Mouse (Mus musculus): Measurements from ENCODE around the gene Olfr90.
A peak's percentile ranks its signal among the peaks of the same experiment; 100 is the strongest.
"Not testable (repeated sequence)": the region's sequence is repeated elsewhere in the genome, so short reads cannot be mapped to it uniquely, and the experiment has no call there.

The Olfr90 gene

DNA sequence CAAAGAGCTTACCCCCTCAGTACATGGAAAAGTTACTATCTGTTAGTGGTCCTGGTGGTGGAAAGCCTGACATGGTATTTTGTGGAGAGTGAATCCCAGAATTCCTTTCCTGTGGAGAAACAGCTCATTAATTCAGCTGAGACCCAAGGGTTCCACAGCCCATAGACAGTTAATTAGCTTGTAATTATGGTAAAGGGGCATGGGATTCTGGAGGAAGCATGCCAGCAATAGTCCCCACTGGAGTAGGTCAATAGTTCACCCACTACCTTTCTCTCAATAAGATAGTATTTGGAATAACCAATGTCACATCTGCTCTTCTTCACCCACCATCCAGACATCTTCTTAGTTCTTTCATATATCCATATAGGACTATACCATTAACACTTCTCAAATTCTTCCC is at the start of gene Olfr90:
Gene Olfr90 (minus strand): TSS at position 101 of the 400 bp plus-strand sequence.
- no peak for DNase-seq

DNA sequence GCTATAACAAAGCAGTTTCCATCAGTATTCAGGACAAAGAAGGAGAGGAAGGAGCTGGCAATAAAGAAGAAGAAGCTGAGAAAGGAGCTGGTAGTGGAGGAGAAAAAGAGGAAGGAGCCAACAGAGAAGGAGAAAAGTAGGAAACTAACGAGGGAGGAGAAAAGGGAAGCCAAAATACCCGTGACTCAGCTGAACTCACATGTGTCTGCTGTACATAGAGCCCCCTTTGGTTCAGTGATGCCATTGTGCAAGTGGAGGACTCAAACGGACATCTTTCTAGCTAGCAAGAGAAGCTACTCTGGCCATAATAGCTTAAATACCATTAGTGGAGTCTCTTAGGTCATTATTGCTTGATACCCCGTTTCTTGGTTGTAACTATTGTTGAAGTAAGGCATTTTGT is 43.1 kb upstream of the Olfr90 start:
- DNase-seq = not testable (repeated sequence)

DNA sequence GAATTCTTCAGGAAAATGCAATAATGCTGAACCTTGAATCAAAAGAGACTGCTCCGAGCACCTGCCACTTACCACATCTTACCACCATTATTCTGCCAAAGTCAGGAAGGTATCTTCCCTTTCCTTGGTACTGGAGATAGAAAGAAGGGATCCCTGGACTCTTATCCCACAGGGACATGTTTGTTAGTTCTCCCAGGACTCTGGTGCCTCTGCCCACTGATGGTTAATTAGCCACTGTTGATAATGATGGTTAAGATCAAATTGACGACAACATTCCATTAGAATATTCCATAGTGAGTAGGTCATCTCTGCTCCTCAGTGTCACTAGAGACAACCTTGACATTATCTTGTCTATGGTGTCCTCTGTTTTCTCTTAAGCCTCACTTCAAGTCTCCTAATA is 31.7 kb upstream of the Olfr90 start, which contains the start of gene Olfr92:
Gene Olfr92 (minus strand): TSS at position 101 of the 400 bp plus-strand sequence.
- no peak for DNase-seq

- no peak for DNase-seq
These were observed 9.9 kb upstream of the Olfr90 start, which contains the start of gene Olfr91 for GRCm38 (mm10) chr17:37098178-37098577. Gene Olfr91, minus strand, starts transcription at chr17:37098278.

DNA sequence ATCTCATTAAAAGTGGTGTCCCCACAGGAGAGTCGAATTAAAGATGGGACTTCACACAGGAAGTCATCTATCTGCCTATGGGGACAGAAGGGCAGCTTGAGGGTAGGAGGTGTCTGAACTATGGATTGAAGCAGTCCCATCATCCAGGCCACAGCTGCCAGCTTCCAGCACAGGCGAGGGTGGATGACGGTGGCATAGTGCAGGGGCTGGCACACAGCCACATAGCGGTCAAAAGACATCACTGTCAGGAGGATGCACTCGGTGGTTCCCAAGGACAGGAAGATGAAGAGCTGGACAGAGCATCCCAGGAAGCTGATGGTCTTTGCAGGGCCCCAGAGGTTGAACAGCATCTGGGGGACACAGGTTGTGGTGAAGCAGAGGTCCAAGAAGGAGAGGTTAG is 5.0 kb upstream of the Olfr90 start:
- no peak for DNase-seq

DNA sequence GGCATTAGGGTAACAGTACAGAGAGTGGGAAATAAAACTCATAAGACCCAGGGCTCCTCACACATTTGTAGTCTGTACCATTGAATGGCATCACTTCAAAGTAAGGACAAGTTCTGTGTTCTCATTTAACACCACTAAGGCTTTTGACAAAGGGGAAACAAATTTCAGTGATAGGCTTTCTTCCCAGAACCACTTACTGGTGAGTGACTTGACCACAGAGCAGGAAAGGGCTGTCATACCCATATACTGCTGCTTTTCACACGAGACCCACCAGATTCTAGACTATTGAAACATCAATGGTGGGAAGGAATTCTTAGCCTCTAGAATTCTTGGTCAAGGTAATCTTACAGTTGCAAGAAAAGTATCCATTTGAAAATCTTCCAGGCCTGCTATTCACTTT is 3.9 kb upstream of the Olfr90 start:
- no peak for DNase-seq

DNA sequence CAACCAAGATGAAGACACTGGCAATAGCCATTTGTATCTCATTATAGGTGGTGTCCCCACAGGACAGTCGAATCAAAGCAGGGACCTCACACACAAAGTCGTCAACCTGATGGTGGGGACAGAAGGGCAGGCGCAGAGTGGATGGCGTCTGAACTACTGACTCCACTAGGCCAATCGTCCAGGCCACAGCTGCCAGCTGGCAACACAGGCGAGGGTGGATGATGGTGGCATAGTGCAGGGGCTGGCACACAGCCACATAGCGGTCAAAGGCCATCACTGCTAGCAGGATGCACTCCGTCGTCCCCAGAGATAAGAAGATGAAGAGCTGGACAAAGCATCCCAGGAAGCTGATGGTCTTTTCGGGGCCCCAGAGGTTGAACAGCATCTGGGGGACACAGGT is 2.8 kb downstream of the Olfr90 start:
- no peak for DNase-seq

- DNase-seq = no peak
These were observed 3.7 kb downstream of the Olfr90 start for GRCm38 (mm10) chr17:37084632-37085031.

GRCm38 (mm10) chr17:37083327-37083726 is 5.0 kb downstream of the Olfr90 start:
- DNase-seq = peak; percentile 78

GRCm38 (mm10) chr17:37081659-37082058 is 6.6 kb downstream of the Olfr90 start:
- DNase-seq = no peak

DNA sequence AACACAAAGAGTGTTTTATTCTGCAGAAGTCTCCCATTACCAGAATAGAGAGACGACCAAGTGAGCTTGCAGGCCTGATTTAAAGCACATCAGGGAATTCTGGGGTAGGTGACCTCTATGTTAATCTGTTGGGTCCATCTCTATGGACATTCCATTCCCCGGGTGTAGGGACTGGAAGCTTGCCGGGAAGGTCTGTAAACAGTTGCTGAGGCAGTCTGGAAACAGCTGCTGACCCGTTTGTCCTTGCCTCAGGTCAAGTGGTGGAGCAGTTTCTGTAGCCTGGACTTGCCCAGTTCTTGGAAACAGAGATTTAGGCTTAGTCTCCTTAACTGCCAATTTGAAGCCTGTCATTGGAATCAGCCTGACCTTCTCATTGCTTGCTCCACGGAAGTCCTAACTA is 8.2 kb downstream of the Olfr90 start:
- peak; percentile 50 for DNase-seq

DNA sequence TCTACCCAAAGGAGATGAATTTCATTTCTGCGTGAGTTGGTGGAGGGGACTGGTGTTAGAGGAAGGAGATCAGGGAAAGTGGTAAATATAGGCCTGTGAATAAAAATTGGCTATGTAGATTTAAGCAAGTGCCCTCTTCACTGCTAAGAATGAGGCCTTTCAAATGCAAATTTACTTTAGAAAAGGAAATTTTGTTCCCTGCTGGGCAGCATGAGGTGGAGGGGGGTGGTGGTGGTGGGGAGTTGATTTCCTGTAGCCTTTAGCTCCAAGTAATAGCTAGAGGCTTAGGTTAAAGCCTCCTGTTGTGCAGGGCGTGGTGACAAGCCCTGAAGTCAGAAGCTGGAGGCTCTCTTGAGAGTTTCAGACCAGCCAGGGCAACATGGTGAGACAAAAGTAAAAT is 9.3 kb downstream of the Olfr90 start:
- DNase-seq = no peak

GRCm38 (mm10) chr17:37078193-37078592 is 10.1 kb downstream of the Olfr90 start:
- DNase-seq = no peak

DNA sequence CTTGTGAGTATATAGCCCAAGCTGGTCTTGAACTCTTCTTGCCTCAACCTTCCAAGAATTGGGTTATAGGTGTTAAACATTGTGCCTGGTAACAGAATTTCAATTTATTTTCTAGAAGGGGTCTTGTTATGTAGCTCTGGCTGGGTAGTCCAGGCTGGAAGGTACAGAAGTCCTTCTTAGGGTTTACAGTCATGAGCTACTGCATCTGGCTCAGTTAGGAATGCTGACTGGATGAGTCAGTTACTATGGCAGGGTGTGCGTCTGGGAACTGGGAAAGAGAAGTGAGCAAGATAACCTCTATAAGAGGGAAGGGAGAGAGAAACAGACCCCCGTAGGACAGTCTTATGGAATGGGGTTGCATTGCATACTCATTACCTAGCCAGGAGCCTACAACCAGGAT is 12.5 kb downstream of the Olfr90 start:
- DNase-seq = no peak

DNA sequence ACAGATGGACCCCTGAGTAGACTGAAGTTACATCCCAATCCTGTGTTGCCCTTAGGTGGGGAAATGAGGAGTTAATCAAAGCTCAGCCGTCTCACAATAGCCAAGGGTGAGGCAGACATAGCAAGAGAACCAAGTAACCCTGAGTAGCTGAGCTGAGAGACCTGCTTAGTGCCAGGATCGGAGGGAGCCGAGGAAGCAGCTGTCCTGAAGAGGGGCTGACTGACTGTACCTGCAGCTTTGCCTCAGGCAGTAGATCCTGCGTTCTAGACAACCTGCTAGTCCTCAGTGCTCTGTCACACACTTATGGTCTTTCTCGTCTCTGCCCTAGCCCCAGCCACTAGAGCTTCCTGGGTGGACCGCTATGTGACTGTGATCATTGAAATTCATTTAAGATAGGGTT is 13.1 kb downstream of the Olfr90 start:
- no peak for DNase-seq

GRCm38 (mm10) chr17:37072730-37073276 is 15.5 kb downstream of the Olfr90 start:
- DNase-seq = no peak

DNA sequence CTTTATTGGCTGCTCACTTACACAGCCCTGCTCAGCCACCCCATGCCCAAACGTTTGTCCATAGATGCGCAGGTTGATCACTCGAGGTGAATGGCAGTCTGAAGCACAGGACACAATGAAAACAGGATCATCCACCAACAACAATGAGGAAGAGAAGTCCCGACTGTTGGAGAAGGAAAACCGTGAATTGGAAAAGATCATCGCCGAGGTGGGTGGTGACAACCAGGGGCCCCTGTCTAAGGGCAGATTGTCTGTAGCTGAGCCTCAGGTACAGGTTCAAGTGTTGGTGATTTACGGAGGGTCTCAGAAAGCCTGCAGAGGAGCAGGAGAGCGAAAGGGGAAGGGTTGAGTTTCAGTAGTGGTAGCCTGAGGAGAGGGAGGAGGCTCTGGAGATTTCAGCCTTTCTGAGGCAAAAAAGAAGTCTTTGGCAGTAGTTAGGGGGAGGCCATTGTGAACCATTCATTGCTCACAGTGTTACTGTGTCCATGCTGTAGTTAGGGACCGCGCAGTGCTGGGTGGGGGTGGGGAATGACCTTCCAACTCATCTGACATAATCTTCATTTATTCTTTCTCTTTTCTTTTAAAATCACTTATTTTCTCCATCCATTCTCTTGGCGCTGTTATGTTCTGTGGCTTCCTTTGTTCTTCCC is 16.1 kb downstream of the Olfr90 start:
- DNase-seq = no peak

DNA sequence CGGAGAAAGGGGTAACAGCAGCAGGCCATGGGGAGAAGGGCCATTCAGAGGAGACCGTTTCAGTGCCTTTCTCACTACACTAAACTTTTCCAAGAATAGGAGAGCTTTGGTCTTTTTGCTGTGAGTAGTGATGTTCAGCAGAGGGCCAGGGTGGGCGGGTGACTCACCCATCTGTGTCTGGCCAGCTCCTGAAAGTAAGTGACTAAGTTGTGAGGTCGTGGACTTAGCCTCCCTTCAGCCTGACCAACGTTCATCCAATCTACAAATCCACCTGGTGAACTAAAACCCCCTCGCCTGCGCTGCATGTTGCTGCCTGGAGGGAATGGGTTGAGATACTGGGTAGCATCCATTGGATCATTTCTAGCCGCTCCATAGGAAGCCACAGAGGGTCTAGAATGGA is 18.2 kb downstream of the Olfr90 start:
- no peak for DNase-seq

GRCm38 (mm10) chr17:37067861-37068260 is 20.4 kb downstream of the Olfr90 start:
- no peak for DNase-seq

GRCm38 (mm10) chr17:37065993-37066392 is 22.3 kb downstream of the Olfr90 start:
- DNase-seq = no peak

DNA sequence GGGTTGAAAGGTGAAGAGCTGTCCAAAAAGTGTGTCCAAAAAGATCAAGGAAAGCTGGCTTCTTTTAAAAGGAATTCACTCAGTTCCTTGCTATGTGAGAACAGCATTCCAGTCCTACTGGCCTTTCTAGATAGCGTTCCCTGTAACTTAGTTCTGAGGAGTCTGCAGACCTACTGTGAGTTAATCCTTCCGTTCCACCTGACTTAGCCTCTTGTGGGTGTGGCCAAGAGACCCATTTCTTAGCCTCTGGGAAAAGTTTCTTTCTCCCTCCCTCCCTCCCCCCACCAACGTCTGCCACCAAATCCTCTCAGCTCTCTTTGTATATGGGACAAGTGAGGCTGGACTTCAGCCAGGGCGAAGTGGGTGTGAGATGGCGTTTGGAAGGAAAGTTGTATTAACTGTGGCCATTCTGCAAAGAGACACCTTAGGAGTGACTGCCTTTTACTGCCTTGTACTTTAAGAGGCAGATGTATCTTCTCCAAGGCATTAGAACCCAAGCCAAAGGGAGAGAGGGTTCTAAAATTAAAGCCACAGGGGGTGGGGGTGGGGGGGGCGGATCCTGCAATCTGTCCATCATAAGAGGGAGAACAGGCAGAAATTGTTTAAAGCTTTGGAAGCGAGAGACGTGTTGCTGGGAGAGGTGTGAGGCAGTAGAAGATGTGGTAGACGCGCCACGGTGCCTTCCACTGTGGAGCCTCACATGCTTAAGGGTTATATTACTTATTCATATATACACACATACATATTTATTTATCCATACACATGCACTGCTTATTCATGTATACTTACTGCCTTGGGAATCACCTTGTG is 24.4 kb downstream of the Olfr90 start:
- DNase-seq = peak; percentile 33

DNA sequence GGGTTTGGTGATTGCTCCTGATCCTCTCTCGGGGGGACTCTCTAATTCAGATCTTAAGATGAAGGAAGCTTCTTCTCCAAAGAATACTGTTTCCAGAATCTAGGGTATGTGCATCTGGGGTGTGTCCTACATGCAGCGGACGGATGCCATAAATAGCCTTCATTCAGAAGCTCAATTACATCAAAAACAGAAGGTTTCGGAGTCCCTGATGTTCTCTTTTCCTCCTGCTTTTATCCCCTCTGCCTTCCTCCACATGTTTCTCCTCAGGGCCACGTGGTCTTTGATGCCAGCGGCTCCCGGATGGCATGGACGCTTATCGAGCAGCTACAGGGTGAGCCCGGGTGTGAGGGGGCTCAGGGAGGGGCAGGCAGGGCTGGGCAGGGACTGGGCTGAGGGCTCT is 25.2 kb downstream of the Olfr90 start:
- DNase-seq = no peak

DNA sequence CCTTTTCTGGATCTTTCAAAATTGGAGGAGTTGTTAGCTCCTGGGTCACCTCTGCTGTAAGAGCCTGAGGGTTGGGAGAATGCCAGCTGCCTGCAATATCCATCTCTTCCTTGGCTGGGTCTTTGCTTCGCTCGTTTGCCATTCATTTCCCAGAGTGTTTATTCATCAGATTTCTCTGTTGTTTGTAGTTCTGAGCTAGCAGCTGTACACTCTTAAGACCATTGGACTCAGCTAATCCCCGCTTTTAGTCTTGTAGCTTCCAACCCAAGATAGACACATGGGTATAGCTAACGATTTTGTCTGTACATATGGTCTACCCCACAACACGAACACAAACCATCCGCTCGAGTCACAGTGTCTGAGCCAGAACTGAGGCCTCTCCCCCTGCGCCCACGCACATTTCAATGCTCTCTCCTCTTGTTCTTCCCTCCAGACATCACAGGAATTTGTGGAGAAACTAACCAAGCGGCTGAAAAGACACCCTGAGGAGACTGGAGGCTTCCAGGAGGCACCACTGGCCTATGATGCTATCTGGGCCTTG is 26.1 kb downstream of the Olfr90 start:
- DNase-seq = peak; percentile 19

DNA sequence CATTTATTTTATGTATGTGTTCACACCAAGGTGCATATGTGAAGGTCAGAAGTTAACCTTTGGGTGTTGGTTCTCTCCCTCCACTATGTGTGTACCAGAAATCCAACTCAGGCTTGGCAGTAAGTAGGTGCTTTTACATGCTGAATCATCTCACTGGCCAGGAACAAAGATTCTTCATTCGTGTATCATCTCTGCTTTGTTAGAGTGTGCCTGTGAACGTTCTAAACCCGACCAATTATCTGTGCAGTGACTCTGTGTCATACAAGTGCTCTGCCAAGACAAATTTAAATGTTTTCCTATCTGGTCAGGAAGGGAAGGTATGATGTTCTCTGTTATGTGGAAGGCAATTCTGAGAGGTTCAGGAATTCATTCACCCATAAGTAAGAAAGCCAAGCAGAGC is 26.9 kb downstream of the Olfr90 start:
- DNase-seq = no peak
